Mouse (Mus musculus) left cerebral cortex, postnatal 25 days (tissue): ENCODE measurements at regions not wholly inside any gene's neighbourhood (a gene's known extent, or its start where the extent isn't known, plus 50 kb on each side); places are given as distances from the start of the nearest gene placed in this dataset.
A peak's percentile ranks its signal among the peaks of the same experiment; 100 is the strongest.

Source experiments
- DNase-seq, 2 experiments: peaks; one replicate each; pipeline ENCODE4 v3.0.0; 2022; ENCODE audit warnings: low spot score in 2 of 2, mixed read lengths in 1 of 2
- intact Hi-C: fragments of 180-260 bp; cut with DNase I; formaldehyde crosslinking; loops from one replicate; pipeline ENCODE4 v1.15.1; 2025

GRCm38 (mm10) chr3:158707411-158707810, 145.4 kb upstream of the Lrrc7 start:
- peak in 1 of 2 experiments; percentile 72 for DNase-seq
- intact Hi-C loops, result loop anchor here (1.0 to 5.0 kb wide), 2 partner anchors 147 to 325 kb away; no protein-coding TSS in a partner anchor

GRCm38 (mm10) chr3:158694936-158695335, 132.9 kb upstream of the Lrrc7 start:
- DNase-seq, result no peak
- intact Hi-C loops, result no loop called here

GRCm38 (mm10) chr3:158690686-158691085, 128.7 kb upstream of the Lrrc7 start:
- intact Hi-C loops, result no loop called here
- DNase-seq, result no peak

DNA sequence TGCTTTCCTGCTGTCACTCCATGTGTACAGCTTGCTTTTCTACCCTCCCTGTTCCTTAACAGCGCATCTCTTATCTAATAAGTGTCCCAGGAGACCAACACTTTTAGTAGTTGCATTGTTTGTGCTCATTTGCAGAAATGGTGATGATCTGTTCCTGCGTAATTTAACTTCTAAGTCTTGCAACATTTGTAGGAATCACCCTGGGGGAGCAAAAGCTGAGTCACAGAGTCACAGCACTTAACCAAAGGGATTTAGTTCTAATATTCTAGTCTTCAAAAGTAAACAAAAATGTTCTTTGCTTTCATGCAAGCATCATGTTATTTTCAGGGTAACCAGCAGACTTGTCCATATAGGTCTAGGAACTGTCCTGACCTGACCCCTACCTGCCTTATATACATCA, 83.7 kb upstream of the Lrrc7 start:
- intact Hi-C loops, result no loop called here
- no peak for DNase-seq
